Mouse (Mus musculus) limb, embryonic 11.5 days (tissue): Measurements from ENCODE around the gene Wdr66. TPM values are rescaled to one million over a fixed set of nuclear protein-coding genes. Genes with fewer than 3 reads are reported as not detected.

Experiments
- ATAC-seq: fragments of 200-750 bp; cut with Nextera tagmentation; 2 replicates; pipeline ENCODE4 v1.8.0; 2017; ENCODE audit warnings: low read depth; ENCODE audit not compliant: insufficient number of reproducible peaks, low FRiP score, low TSS enrichment
- DNase-seq: peaks from one replicate; pipeline ENCODE4 v3.0.0-alpha.2; 2015; ENCODE audit warnings: low spot score
- H3K27ac ChIP-seq: fragments of 300-500 bp; sonication (generic); replicated peaks from 2 replicates; pipeline ENCODE4 v1.5.1; 2014; ENCODE audit warnings: low read depth, mild to moderate bottlenecking, low read length
- H3K27me3 ChIP-seq: fragments of 300-500 bp; sonication (generic); 2 replicates; pipeline ENCODE4 v1.6.1; 2014; ENCODE audit warnings: mild to moderate bottlenecking, low read length, mixed read lengths; ENCODE audit not compliant: control insufficient read depth, insufficient read depth
- H3K36me3 ChIP-seq: fragments of 300-500 bp; sonication (generic); 2 replicates; pipeline ENCODE4 v1.6.1; 2014; ENCODE audit warnings: mild to moderate bottlenecking, low read length, moderate library complexity, mixed read lengths; ENCODE audit not compliant: control insufficient read depth, insufficient read depth
- H3K4me1 ChIP-seq: fragments of 300-500 bp; sonication (generic); 2 replicates; pipeline ENCODE4 v1.6.1; 2014; ENCODE audit warnings: low read length, mixed read lengths; ENCODE audit not compliant: control insufficient read depth, insufficient read depth
- H3K4me2 ChIP-seq: fragments of 300-500 bp; sonication (generic); 2 replicates; pipeline ENCODE4 v1.6.1; 2014; ENCODE audit warnings: low read depth, mild to moderate bottlenecking, moderate library complexity; ENCODE audit not compliant: severe bottlenecking
- H3K4me3 ChIP-seq: fragments of 300-500 bp; sonication (generic); 2 replicates; pipeline ENCODE4 v1.5.1; 2014; ENCODE audit warnings: low read depth, low read length
- H3K9ac ChIP-seq: fragments of 300-500 bp; sonication (generic); 2 replicates; pipeline ENCODE4 v1.6.1; 2014; ENCODE audit warnings: mild to moderate bottlenecking, low read length
- H3K9me3 ChIP-seq: fragments of 300-500 bp; sonication (generic); 2 replicates; pipeline ENCODE4 v1.6.1; 2016; ENCODE audit warnings: low read length; ENCODE audit not compliant: control insufficient read depth
- WGBS: fragments of 180-500 bp; shearing (Covaris S2); extraction: QIAGEN DNeasy Blood & Tissue Kit; methylation state at CpG from one replicate; pipeline ENCODE4 v1.1.7; 2014; 5-methylcytosine and 5-hydroxymethylcytosine counted together
- polyA plus RNA-seq: library from polyadenylated mRNA; unstranded; fragments of >200 nt; fragmentation: Nextera tagmentation; extraction: Ambion mirVana; gene quantifications from 2 replicates; pipeline ENCODE4 v1.2.1, GENCODE M21; 2014

The Wdr66 gene
- polyA plus RNA-seq, 1 experiment from 2014 or later = 0.13 TPM

DNA sequence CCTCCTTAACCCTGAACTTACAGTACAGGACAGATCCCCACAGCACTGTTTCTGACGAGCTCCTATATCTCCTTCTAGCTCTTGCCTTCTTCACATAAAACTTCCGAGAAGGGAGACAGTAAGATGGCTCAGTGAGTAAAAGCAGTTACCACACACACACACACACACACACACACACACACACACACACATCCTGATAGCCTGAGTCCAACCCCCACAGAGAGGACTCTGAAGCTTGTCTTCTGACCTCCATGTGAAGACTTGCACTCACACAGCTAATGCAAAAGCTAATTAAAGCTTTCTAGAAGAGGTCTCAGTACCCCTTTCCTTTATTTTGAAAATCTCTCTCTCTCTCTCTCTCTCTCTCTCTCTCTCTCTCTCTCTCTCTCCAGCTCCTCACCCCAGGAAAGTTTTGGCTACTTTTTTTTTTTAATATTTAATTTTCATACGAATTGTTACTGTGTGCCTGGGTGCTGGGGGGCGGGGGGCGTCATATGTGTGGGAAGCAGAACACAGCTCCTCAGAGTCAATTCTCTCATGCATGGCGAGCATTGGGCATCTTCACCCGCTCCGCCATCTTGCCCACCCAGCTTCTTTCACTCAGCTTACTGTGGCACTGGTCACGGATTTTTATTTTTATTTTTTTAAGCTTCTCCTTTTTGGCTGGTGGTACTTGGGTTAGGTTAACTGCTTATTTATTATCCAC, 24.9 kb downstream of the Wdr66 start:
- WGBS = 84% methylated on average over 9 of the region's 9 CpGs
- Histone ChIP-seq H3K27ac (no peak overlapping the region), H3K9ac (no peak overlapping the region), H3K27me3 (no peaks in the 10 kb centered on the region), H3K36me3 (no peaks in the 10 kb centered on the region), H3K4me1 (no peaks in the 10 kb centered on the region), H3K4me2 (no peak overlapping the region), H3K4me3 (no peak overlapping the region), H3K9me3 (no peaks in the 10 kb centered on the region)
- ATAC-seq (no peak), DNase-seq (no peak)

DNA sequence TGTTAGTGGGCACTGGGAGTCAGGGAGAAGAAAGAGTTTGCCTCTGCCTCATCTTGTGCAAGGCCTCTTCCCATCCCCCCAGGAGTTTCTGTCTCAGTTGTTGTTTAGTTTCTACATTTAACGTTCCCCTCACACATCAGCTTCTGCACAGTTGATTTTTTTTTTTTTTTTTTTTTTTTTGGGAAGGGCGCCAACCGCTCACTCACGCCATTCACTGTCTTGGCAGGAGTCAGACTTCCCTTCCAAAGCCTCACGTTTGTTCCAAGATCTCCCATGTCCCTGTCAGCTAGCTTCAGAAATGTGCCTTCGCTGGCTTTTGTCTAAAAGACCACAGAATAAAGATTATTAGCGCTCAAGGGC, 25.4 kb downstream of the Wdr66 start:
- no peak overlapping the region for H3K4me3 ChIP-seq
- no peak for ATAC-seq
- H3K4me1 ChIP-seq = no peaks in the 10 kb centered on the region
- H3K27me3 ChIP-seq = no peaks in the 10 kb centered on the region
- no peak overlapping the region for H3K4me2 ChIP-seq
- no peak for DNase-seq
- 80% methylated on average over 7 of the region's 7 CpGs for WGBS
- H3K9me3 ChIP-seq = no peaks in the 10 kb centered on the region
- no peaks in the 10 kb centered on the region for H3K36me3 ChIP-seq
- H3K27ac ChIP-seq = no peak overlapping the region
- no peak overlapping the region for H3K9ac ChIP-seq

DNA sequence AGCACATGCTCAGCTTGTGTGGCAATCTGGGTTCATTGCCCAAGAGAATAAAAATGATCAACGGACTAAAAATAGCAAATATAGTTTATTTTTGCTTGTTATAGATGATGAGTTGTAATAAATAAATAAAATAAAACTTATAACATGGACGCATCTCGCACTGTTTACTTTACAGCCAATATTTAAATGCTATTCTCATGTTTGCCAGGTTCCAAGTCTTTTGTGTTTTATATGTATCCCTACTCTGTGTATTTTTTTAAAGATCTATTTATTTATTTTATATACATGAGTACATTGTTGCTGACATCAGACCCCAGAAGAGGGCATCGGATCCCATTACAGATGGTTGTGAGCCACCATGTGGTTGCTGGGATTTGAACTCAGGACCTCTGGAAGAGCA, 25.8 kb downstream of the Wdr66 start:
- no peak overlapping the region for H3K4me3 ChIP-seq
- H3K27me3 ChIP-seq = no peaks in the 10 kb centered on the region
- no peaks in the 10 kb centered on the region for H3K9me3 ChIP-seq
- no peak overlapping the region for H3K4me2 ChIP-seq
- H3K4me1 ChIP-seq = no peaks in the 10 kb centered on the region
- H3K27ac ChIP-seq = no peak overlapping the region
- H3K9ac ChIP-seq = no peak overlapping the region
- WGBS = 92% methylated on average over 4 of the region's 4 CpGs
- ATAC-seq (no peak), DNase-seq (no peak)
- no peaks in the 10 kb centered on the region for H3K36me3 ChIP-seq

DNA sequence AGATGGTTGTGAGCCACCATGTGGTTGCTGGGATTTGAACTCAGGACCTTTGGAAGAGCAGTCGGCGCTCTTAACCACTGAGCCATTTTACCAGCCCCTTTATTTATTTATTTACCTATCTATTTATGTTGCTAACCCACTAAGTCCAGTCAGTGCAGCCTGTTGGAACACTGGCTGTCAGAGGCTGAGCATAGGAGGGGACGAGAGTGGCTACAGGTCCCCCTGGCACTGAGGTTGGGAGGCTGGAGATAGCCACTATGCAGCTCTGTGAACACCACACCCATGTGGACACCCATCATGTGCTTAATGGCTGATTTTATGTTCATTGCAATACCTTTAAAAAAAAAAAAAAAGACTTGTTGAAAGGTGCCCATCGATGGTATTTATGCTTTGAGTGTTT, 27.3 kb downstream of the Wdr66 start:
- H3K4me2 ChIP-seq = no peak overlapping the region
- no peak overlapping the region for H3K4me3 ChIP-seq
- no peak overlapping the region for H3K27ac ChIP-seq
- 86% methylated on average over 4 of the region's 4 CpGs for WGBS
- ATAC-seq = no peak
- H3K27me3 ChIP-seq = no peaks in the 10 kb centered on the region
- DNase-seq = no peak
- no peak overlapping the region for H3K9ac ChIP-seq
- no peaks in the 10 kb centered on the region for H3K9me3 ChIP-seq
- H3K36me3 ChIP-seq = no peaks in the 10 kb centered on the region
- H3K4me1 ChIP-seq = no peaks in the 10 kb centered on the region

DNA sequence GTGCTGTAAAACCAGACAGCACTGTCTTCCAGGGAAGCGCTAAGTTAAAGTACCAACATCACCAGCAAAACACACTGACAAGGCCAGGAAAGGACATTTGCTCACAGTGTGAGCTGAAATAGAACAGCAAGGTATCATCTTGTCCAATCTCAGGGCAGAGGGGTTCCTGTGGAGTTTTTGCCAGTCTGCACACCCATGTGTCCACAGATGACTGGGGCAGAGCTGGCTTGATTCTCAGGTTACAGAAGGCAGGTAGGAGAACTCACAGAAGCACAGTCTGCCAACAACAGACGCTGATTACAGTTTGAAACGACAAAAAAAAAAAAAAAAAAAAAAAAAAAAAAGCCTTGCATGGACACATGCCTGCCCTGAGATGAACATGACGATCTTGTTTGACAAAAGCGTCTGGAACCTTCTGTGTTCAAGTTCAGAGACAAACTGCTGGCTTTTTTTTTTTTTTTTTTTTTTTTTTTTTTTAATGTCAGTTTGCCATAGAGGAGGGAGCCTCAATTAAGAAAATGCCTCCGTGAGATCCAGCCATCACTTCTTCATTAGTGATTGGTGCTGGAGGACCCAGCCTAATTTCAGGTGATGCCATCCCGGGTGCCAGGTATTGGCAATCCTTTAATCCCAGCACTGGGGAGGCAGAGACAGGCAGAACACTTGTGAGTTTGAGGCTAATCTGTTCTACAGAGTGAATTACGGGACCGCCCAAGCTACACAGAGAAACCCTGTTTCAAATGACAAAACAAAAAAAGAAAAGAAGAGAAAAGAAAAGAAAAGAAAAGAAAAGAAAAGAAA, 29.6 kb downstream of the Wdr66 start:
- no peaks in the 10 kb centered on the region for H3K27me3 ChIP-seq
- ATAC-seq (no peak), DNase-seq (no peak)
- H3K9me3 ChIP-seq = no peaks in the 10 kb centered on the region
- H3K4me3 ChIP-seq = no peak overlapping the region
- H3K27ac ChIP-seq = no peak overlapping the region
- H3K4me1 ChIP-seq = no peaks in the 10 kb centered on the region
- no peak overlapping the region for H3K4me2 ChIP-seq
- 77% methylated on average over 9 of the region's 9 CpGs for WGBS
- no peak overlapping the region for H3K9ac ChIP-seq
- H3K36me3 ChIP-seq = no peaks in the 10 kb centered on the region

DNA sequence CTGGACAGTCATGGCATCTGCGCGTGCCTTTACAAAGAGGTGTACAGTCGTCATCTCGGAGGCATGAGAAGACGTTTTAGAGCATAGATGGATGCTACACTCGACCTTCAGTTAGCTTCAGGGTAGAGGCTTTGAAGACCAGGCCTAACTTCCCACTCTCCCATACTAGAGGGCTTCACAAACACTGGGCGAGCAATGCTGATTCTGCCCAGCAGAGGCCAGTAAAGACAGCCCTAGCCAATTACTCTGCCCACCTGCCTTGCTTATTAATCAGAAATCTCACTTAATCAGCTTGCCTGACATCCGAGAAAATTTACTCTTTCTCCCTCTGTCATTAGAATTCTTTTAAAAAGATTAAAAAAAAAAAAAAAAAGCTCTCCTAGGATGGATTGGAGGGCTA, 33.3 kb downstream of the Wdr66 start:
- H3K4me1 ChIP-seq = no peaks in the 10 kb centered on the region
- DNase-seq (no peak), ATAC-seq (no peak)
- 44% methylated on average over 8 of the region's 8 CpGs for WGBS
- no peak overlapping the region for H3K9ac ChIP-seq
- H3K27me3 ChIP-seq = no peaks in the 10 kb centered on the region
- no peaks in the 10 kb centered on the region; the same call in 1 of the 2 replicates for H3K9me3 ChIP-seq
- no peaks in the 10 kb centered on the region for H3K36me3 ChIP-seq
- no peak overlapping the region for H3K4me3 ChIP-seq
- H3K4me2 ChIP-seq = no peak overlapping the region
- H3K27ac ChIP-seq = no peak overlapping the region

DNA sequence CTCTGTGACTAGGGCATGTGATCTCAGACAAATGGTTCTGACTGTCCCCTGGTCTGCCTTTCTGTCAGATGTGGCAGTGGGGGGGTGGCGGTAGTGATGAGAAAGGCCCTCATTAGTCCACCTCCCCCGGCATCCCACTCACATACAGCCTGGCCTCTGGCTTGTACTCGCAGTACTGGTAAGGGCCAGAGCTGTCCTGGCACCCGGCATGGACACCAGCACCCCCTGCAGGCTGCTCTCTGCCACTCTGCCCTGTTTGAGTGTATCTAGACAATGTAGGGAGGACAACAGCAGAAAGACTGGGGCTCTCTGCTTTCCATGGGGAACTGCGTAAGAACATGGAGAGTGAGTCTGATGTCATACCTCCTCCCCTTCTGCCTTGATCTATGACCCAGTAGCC, 36.2 kb downstream of the Wdr66 start:
- WGBS = 82% methylated on average over 5 of the region's 5 CpGs
- H3K9ac ChIP-seq = no peak overlapping the region
- H3K36me3 ChIP-seq = no peaks in the 10 kb centered on the region
- DNase-seq = no peak
- no peaks in the 10 kb centered on the region; the same call in 1 of the 2 replicates for H3K9me3 ChIP-seq
- H3K27me3 ChIP-seq = no peaks in the 10 kb centered on the region
- ATAC-seq = no peak
- no peaks in the 10 kb centered on the region for H3K4me1 ChIP-seq
- no peak overlapping the region for H3K4me2 ChIP-seq
- no peak overlapping the region for H3K4me3 ChIP-seq
- H3K27ac ChIP-seq = no peak overlapping the region

DNA sequence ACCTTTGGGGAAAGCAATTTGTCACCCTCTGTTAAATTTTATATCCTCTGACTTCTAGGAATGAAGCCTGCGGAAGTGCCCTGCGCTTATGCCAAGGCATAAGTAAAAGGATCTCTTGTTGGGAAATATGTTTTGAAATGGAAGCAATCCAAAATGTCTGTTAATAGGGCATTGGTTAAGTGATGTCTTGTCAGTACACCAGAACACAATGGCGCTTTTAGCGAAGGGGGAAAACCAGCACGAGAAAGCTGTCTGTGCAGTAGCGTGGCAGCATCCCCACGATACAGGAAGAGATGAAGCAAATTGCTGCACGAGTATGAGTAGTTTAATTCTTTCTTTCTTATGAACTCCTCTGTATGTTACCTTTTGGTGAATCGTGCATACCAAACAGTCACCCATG, 42.8 kb downstream of the Wdr66 start:
- H3K4me2 ChIP-seq = no peak overlapping the region
- no peak for DNase-seq
- no peak overlapping the region for H3K27ac ChIP-seq
- H3K9ac ChIP-seq = no peak overlapping the region
- H3K9me3 ChIP-seq = no peaks in the 10 kb centered on the region
- no peaks in the 10 kb centered on the region for H3K27me3 ChIP-seq
- no peak for ATAC-seq
- no peaks in the 10 kb centered on the region for H3K4me1 ChIP-seq
- no peaks in the 10 kb centered on the region for H3K36me3 ChIP-seq
- no peak overlapping the region for H3K4me3 ChIP-seq
- 92% methylated on average over 9 of the region's 9 CpGs for WGBS
